ENCODE assay signal across 18 mouse cellular contexts in genomic region chr7:16838804-16839426, GRCm38 (mm10). TPM values are rescaled to one million over a fixed set of nuclear protein-coding genes. Genes with fewer than 3 reads are reported as not detected.
"Had no signal": no experiment of that assay in that cellular context is flagged by ENCODE, and none has a peak within 500 bp of the region (broad histone marks: within the 10 kb centered on the region; RNA-seq: fewer than 3 reads in every experiment).

No protein-coding gene starts in this region.

- H3K4me3 ChIP-seq: lung, embryonic 15.5 days; midbrain, embryonic 13.5 days; midbrain, embryonic 15.5 days; neural tube, embryonic 12.5 days; stomach, embryonic 15.5 days had no signal

- DNase-seq: liver, postnatal 0 days; lung, adult 2 months; lung, postnatal 14 days; lung, postnatal 36 days; right cerebral cortex, postnatal 14 days; thymus, adult 2 months; thymus, postnatal 25 days; thymus, postnatal 4 days had no signal

- H3K9ac ChIP-seq: liver, postnatal 0 days; lung, embryonic 15.5 days; midbrain, embryonic 13.5 days; midbrain, embryonic 15.5 days; neural tube, embryonic 12.5 days; stomach, embryonic 15.5 days had no signal

- H3K27me3 ChIP-seq: lung, embryonic 15.5 days; midbrain, embryonic 13.5 days; midbrain, embryonic 15.5 days; neural tube, embryonic 12.5 days; stomach, embryonic 15.5 days had no signal

- H3K27ac ChIP-seq: lung, embryonic 15.5 days; macrophage; midbrain, embryonic 13.5 days; midbrain, embryonic 15.5 days; neural tube, embryonic 12.5 days; stomach, embryonic 15.5 days; stomach, postnatal 0 days had no signal

RNA-seq across cellular contexts. Expression of gene Dact3, which starts 36.2 kb away (rescaled TPM):
- total RNA-seq: monocyte, adult 5-6 weeks had no signal

RNA-seq across cellular contexts. Expression of gene Gng8, which starts 52.7 kb away (rescaled TPM):
- total RNA-seq: megakaryocyte progenitor cell, adult 5-6 weeks; monocyte, adult 5-6 weeks; neutrophil, adult 5-6 weeks had no signal
- polyA plus RNA-seq: macrophage had no signal
